Mouse (Mus musculus) mouse trophoblast stem cell (cell line): ENCODE data around the gene Fhl3.
"Not testable (repeated sequence)": the region's sequence is repeated elsewhere in the genome, so short reads cannot be mapped to it uniquely, and the experiment has no call there.

Experiments used
- in situ Hi-C, 2 experiments: fragments of 300-500 bp; cut with MseI, MboI; formaldehyde crosslinking; loops; 2 replicates in 1 of 2; 3 replicates in 1 of 2; pipeline ENCODE4 v1.15.1; 2025

The Fhl3 gene

DNA sequence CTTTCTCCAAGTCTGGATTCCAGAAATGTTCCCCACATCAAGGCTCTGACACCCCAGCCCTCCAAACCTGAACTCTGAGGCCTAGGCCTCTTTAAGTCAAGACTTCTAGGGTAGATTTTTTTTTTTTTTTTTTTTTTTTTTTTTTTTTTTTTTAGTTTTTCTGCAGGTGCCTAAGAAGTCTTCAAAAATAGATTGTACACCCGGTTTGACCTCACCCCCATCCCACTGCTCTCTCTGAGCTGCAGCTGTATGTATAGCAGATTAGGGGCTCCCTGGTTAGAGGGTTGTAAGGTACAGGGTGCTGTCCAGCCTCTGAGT is 7.7 kb downstream of the Fhl3 start:
- in situ Hi-C loops = not testable (repeated sequence)

DNA sequence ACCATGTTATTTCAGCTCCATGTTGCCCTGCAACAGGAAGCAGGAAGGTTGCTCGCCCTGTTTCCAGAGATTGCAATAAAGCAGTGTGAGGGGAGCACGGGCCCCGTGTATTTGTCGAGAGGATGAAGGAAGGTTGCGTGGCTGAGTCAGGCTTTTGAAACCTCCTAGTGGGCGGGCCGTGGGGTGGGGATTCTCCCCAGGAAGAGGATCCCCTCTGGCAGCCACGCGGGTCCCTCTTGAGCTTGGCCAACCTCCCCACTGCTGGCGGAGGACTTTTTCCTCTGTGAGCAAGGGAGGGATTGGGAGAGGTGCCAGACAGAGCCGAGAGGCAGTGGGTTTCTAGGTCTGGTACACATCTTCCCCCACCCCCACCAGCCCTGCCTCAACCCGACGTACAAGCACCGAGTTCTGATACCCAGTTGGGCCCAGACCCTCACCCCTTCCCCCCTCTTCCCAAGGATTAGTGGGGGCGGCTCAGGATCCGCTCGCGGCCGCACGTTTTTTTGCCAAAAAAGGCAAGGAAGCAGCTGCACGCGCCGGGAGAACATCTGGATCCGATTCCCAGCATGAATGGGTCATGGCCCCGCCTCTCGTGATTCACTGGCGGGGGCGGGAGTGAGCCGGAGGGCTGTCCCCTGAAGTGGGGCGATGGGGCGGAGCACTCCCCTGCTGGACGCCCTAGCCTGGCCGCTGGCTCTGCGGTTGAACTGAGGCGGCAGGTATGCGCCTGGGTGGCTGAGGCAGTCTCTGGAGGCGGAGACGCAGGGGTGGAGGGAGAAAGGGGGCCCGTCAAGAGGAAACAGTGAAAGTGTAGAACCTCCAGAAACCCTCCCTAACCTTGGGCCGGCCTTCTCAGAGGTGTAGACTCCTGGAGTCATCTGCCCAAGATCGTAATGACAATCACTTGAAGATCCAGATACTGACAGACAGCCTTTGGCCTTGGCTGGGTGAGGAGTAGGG is 8.3 kb downstream of the Fhl3 start:
- in situ Hi-C loops = no loop called here

DNA sequence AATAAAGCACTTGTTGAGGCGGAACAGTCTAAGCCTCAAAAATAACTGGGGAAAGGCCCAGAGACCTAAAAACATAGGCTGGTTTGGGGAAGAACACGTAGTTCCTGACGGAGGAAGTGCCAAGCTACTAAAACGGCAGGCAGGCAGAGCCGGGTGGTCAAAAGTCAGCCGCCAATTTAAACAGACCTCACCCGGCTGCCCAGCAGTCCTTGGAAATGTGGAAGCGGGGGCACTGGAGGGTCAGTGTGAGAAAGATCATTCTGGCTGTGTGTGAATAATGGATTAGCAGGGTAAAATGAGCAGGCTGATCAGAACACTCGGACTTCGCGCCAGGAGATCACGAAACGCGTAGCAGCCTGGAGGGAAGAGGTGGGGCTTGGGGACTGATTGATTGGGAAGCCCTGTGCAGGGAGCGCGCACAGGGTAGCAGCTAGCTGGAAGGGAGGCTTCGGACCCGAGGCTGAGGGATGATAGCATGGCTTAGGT is 9.5 kb downstream of the Fhl3 start:
- in situ Hi-C loops = no loop called here

GRCm38 (mm10) chr4:124710776-124711291 is 10.3 kb downstream of the Fhl3 start:
- in situ Hi-C loops = no loop called here

DNA sequence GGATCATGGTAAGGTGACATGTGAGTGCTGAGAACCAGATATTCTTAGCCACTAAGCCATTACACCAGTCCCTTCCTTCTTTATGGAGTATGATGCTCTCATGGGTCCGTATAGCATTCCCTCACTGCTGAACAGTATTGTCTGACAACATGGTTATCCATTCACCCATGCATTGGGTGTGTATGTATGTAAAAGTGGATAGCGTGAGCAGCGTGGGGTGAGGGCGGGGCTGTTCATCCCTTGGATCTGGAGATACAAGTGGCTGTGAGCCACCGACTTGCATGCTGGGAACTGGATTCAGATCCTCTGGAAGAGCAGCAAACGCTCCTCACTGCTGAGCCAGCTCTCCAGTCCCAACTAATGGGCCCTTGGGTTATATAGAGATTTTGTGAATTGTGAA is 12.1 kb downstream of the Fhl3 start:
- in situ Hi-C loops = no loop called here

GRCm38 (mm10) chr4:124713850-124714249 is 13.3 kb downstream of the Fhl3 start:
- in situ Hi-C loops = not testable (repeated sequence)

DNA sequence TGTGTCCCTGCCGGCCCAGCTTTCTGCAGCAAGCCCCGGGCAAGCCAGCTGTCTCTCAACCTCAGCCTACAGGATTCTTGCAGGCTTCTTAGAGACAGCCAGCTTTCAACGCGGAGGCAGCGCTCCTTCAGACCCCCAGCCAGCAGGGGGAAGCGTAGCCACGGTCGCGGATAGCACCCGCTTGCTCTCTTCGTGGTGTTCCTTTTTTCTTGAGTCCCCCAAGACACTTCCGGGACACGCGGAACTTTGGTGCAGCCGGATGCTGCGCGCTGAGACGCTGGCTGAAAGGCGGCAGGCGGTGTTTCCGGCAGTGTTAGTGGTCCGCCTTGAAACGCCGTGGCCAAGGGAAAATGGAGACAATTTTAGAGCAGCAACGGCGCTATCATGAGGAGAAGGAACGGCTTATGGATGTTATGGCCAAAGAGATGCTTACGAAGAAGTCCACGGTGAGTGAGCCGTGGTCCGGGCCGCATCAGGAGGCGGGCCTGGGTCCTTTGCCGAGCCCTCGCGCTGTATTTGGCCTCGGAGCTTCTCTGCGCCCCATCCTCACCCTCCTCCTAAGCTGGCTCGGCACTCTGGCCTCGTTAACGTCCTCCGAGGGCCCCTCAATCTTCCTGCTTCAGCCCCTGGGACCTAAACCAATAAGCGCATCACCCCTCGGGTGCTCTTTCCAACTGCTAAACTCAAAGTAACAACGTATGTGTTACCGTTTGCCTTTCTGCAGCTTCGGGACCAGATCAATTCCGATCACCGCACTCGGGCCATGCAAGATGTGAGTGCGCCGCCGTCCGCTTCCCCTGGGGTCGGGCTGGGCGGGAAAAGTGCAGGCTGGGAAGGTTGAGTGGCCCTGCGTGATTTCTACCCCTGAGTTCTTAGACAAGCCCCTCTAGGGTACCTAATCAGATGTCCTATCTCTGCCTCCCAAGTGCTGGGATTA is 14.3 kb downstream of the Fhl3 start, which contains the start of gene Sf3a3:
Sf3a3 (plus strand) TSS at position 232 of the 937 bp plus-strand sequence.
- in situ Hi-C loops = no loop called here

- in situ Hi-C loops = no loop called here
These were observed 18.6 kb downstream of the Fhl3 start for GRCm38 (mm10) chr4:124719101-124719500.

DNA sequence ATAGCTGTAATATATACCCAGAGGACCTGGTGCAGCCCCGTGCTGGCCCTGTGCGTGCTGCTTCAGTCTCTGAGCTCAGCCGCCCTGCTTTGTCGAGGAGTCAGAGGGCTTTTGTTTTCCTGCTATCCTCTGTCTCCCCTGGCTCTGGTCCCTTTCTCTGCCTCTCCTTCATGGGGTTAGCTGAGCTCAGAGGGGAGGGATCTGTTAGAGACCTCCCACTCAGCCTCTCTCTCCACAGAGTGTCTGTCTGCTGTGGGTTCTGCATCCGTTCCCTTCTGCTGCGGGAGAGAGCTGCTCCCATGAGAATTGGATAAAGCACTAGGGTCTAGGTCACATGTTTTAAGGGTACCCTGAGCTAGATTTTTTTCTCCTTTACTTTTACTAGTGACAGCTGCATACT is 25.6 kb downstream of the Fhl3 start:
- in situ Hi-C loops = no loop called here

DNA sequence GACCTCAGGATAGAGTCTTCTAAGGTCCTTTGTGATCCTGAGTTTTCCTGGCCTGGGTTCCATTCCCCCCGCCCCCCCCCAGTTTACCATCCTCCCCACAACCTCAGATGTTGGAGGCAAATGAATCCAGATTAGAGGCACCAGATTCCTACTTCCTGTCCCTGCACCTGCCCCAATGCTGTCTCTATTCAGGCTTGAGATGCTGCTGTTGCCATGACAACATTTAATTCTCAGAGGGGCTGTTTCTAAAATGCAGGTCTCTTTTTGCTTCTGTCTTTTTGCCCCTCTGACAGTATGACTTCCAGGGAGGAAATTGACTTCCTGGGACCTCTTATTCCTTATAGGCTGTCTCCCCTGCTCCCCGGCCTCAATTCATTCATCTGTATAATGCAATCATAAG is 36.5 kb downstream of the Fhl3 start:
- in situ Hi-C loops = no loop called here

- in situ Hi-C loops = no loop called here
These were observed 37.0 kb downstream of the Fhl3 start for GRCm38 (mm10) chr4:124737486-124737885.

DNA sequence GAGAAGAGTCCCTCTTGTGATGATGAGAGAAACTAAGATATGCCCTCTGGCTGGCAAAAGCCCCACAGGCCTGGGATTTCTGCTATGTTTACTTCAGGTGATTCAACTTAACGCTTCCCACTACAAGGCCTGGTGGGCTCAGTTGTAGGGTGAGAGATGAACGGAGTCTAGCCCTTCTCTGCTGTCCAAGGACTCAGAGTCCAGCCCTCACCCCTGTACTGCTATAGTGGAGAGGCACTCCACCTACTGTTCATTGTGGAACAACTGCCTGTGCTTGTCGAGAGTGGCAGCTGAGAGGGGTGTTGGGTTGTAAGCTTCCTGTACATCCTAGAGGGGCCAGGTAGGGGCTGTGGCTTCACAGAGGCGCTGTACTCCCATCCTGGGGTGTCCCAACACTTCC is 37.5 kb downstream of the Fhl3 start:
- in situ Hi-C loops = no loop called here

DNA sequence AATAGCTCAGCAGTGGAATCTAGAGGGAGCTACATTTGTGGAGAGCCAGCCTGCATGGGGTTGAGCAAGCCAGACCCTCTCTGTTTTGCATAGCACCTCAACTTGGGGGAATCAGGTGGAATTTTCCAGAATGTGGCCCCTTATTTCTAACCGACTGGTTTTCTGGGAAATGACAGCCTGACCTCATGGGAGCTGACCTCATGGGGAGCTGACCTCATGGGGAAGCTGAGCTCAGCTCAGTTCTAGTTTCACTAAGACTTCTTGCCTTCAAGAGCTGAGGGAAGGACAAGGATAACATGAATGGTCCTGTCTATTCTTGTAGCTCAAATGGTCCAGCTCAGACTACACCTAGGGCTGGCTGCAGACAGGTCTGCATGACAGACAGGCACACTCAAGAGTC is 38.3 kb downstream of the Fhl3 start:
- in situ Hi-C loops = no loop called here

- in situ Hi-C loops = no loop called here
These were observed 41.2 kb downstream of the Fhl3 start, which contains the start of gene Inpp5b for GRCm38 (mm10) chr4:124741376-124742343. Inpp5b (plus strand) TSS chr4:124741850.

GRCm38 (mm10) chr4:124742839-124743238 is 42.3 kb downstream of the Fhl3 start:
- in situ Hi-C loops = no loop called here

GRCm38 (mm10) chr4:124746577-124746976 is 46.1 kb downstream of the Fhl3 start:
- in situ Hi-C loops = no loop called here

DNA sequence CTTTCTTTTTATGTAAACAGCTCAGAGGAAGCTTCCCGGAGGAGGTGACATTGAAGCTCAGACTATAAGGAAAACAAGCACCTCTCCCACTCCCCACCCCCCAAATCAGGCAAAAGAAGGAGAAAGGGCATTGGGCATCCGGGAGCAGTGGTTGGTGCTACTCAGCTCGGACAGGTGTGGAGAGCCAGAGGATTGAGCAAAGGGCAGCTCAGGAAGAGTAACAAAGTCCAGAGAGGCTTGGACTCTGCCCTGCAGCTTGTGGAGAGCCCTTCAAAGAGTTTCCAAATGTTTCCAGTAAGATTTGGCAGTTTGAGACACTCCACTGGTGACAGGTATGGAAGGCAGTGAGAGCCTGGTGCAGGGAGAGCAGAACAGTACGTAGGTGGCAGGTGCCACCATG is 47.4 kb downstream of the Fhl3 start:
- in situ Hi-C loops = no loop called here

DNA sequence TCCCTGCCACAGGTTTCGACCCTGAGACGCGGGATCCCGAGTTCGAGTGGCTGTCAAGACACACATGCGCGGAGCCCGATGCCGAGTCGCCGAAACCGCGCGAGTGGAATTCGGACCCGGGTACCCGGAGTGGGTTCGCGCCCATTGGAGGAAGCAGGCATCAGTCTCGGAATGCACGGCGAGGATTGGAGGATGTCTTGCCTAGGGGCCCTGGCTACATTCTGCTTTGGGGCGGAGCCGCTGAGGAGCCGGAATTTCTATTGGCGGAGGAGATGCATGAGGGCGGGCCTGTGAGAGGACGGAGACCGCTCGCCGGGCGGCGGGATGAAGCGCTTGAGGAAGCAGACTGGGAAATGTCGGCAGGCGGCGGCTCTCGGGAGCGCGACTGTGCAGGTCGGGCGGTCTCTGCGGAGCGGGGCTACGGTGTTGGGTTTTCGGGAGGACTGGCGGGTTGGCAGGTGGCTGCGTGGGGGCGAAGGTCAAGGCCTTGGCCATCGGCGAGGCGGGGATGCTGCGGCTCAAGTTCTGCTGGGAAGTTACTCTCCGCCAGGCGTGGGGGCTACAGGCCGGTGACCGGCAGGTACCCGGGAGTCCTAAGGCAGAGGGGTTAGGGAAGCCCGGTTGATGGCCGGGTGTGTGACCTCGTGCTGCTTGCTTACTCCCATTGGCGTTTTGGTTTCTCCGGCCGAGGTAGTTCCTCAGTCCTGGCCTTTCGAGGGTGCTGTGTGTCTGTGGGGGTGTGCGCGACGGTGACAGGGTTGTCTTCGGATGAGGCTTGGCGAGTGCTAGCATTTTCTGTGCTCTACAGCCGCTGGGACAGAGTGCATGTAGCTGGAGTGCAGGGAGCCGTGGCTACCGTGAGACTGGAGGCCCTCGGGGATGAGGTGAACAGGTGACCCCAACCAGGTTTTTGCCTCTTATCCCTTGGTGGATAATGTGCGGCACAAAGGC is 51.1 kb downstream of the Fhl3 start:
- in situ Hi-C loops = no loop called here
